Mouse (Mus musculus) C2C12 (cell line): Measurements from ENCODE around the gene Atp6v0e.

ENCODE experiments used
- CTCF ChIP-seq: IDR thresholded peaks from one replicate; pipeline ENCODE4 v1.5.1; 2011; ENCODE audit not compliant: control insufficient read depth, insufficient read depth, insufficient read length
- MYOD1 ChIP-seq: IDR thresholded peaks from one replicate; pipeline ENCODE4 v1.6.1; 2011; ENCODE audit warnings: low read depth; ENCODE audit not compliant: control insufficient read depth, insufficient read length
- MYOG ChIP-seq: IDR thresholded peaks from one replicate; pipeline ENCODE4 v1.6.1; 2011; ENCODE audit not compliant: control insufficient read depth, insufficient read length; ENCODE audit errors: extremely low read depth
- USF1 ChIP-seq: IDR thresholded peaks from one replicate; pipeline ENCODE4 v1.6.1; 2011; ENCODE audit warnings: low read depth, mild to moderate bottlenecking, control low read depth, moderate library complexity

DNA sequence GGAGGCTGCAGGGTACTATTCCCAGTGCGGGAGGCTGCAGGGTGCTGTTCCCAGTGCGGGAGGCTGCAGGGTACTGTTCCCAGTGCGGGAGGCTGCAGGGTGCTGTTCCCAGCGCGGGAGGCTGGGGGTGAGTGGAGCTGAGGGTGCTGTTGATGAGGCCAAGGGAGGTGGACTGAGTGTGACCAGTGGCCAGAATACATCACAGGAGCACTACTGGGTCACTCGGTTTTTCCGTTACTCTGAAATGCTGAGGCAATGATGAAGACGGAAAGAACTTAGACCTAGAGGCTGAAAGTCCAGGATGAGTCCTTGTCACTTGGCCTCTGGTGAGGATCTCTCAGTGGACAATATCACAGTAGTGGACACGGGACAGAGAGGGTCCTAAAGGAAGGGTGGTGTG is 29.8 kb upstream of the Atp6v0e start:
- TF ChIP-seq CTCF (no peak), MYOD1 (no peak), MYOG (no peak), USF1 (no peak)
